Mouse (Mus musculus) stomach, postnatal 0 days (tissue): ENCODE data around the gene Mab21l3.

Experiments used
- CTCF ChIP-seq: IDR thresholded peaks from 2 replicates; pipeline ENCODE4 v1.5.1; 2016; ENCODE audit warnings: antibody characterized with exemption, low read depth, mild to moderate bottlenecking, moderate library complexity
- EP300 ChIP-seq: optimal IDR thresholded peaks from 2 replicates; pipeline ENCODE3; 2016; ENCODE audit warnings: antibody characterized with exemption

DNA sequence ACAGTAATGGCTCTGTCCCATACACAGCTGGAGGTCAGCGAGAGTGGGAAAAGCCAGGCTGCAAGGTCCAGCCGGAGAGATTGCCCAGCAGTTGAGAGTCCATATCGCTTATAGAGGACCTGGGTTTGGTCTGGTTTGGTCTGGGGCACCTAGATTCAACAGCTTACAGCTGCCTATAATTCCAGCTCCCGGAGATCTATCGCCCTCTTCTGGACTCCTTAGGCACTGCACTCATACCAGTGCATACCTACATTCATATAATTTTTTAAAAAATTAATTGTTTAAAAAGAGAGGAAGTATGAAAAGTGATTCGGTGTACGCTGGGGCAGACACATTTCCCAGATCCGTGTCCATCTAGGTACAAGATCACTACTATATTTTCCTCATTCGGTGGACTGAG is 9.4 kb downstream of the Mab21l3 start:
- TF ChIP-seq CTCF (peak; percentile 43), EP300 (no peak)
